Mouse (Mus musculus): ENCODE data around the gene Gpam.

GRCm38 (mm10) chr19:55053163-55053562, 73.9 kb downstream of the Gpam start:
- TF ChIP-seq POLR2A (IDR thresholded peaks at IDR 0.05; ENCODE audit: low read depth, low read length) (no peak), ZNF384 (IDR thresholded peaks at IDR 0.05; ENCODE audit: low read depth, low read length) (no peak), NELFE (IDR thresholded peaks at IDR 0.05; ENCODE audit: low read depth, low read length) (no peak), USF1 (IDR thresholded peaks at IDR 0.05; ENCODE audit: low read depth, low read length) (no peak), EP300 (IDR thresholded peaks at IDR 0.05; ENCODE audit: low read length) (no peak)
